Mouse (Mus musculus): ENCODE measurements around the gene Rasal1. TPM values are rescaled to one million over a fixed set of nuclear protein-coding genes. Genes with fewer than 3 reads are reported as not detected.
A peak's percentile ranks its signal among the peaks of the same experiment; 100 is the strongest.

Gene Rasal1
- polyA plus RNA-seq, 1 experiment, result not detected

DNA sequence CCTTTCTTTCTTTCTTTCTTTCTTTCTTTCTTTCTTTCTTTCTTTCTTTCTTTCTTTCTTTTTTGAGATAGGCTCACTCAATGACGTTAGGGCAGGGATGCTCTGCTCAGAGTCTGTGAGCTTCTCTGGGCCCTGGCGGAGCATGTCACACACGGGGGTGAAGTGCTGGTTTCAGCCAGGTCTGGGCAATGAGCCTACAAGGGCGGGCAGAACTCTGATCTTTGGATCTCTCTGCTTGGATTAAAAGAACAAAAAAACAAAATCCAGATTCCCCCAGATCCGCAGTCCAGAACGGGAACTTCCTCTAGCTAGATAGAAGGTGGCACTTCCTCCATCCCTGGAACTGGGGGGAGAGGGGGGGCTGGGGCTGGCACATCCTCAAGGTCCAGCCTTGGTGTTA, 2.8 kb upstream of the Rasal1 start:
- peaks cover 25% of the 10 kb centered on the region for H3K4me1 ChIP-seq (ENCODE audit: control insufficient read depth, insufficient read depth, low read length)
- no peak overlapping the region for H3K27ac ChIP-seq (ENCODE audit: insufficient read depth, low read depth, low read length)
- 29% methylated on average over 6 of the region's 6 CpGs for WGBS
- no peak overlapping the region for H3K4me3 ChIP-seq (ENCODE audit: insufficient read depth, low read depth, low read length)
- TF ChIP-seq POLR2A (IDR thresholded peaks at IDR 0.05; ENCODE audit: insufficient read depth, low read depth, low read length) (no peak), CTCF (IDR thresholded peaks at IDR 0.05; ENCODE audit: insufficient read depth, low read depth, low read length) (no peak)

GRCm38 (mm10) chr5:120647361-120647760, 1.3 kb upstream of the Rasal1 start:
- Histone ChIP-seq H3K27ac (ENCODE audit: insufficient read depth, low read depth, low read length) (no peak overlapping the region), H3K4me1 (ENCODE audit: control insufficient read depth, insufficient read depth, low read length) (peaks cover 25% of the 10 kb centered on the region), H3K4me3 (ENCODE audit: insufficient read depth, low read depth, low read length) (no peak overlapping the region)
- TF ChIP-seq POLR2A (IDR thresholded peaks at IDR 0.05; ENCODE audit: insufficient read depth, low read depth, low read length) (no peak), CTCF (IDR thresholded peaks at IDR 0.05; ENCODE audit: insufficient read depth, low read depth, low read length) (no peak)
- whole genome bisulfite sequencing, result 77% methylated on average over 4 of the region's 4 CpGs

DNA sequence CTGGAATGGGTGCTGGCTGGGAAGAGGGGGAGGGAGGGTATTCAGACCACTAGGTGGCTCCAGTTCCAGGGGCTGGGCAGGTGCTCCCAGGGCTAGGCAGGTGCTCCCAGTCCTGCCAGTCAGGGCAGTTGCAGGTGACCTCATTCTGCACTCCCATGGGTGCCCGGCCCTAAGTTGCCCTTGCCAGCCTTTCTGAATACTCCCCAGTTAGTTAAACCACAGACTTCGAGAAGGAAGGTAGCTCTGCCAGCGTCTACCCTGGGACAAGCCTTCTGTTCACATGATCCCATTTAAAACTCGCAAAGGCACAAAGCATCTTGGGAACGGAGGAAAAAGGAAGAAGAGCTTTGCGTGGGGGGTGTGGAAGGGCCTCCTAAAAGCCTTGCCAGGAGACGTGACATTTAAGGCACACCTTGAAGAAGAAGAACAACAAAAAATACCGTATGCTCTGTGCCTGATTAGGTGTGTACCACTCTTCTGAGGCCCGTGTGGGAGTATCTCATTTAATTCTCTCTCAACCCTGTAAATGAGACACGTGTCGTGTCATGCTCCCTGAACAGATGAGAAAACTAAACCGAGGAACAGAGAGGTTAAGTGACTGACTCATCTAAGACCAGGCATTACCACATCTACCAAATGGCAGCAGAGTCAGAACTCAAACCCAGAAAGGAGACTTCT, 659 bp upstream of the Rasal1 start:
- Histone ChIP-seq H3K27ac (ENCODE audit: insufficient read depth, low read depth, low read length) (peak overlapping the region; percentile 27; the same call in 1 of the 2 replicates), H3K4me3 (ENCODE audit: insufficient read depth, low read depth, low read length) (no peak overlapping the region), H3K4me1 (ENCODE audit: control insufficient read depth, insufficient read depth, low read length) (peaks cover 28% of the 10 kb centered on the region)
- TF ChIP-seq POLR2A (IDR thresholded peaks at IDR 0.05; ENCODE audit: insufficient read depth, low read depth, low read length) (no peak), CTCF (IDR thresholded peaks at IDR 0.05; ENCODE audit: insufficient read depth, low read depth, low read length) (no peak)
- WGBS, result 23% methylated on average over 12 of the region's 12 CpGs

DNA sequence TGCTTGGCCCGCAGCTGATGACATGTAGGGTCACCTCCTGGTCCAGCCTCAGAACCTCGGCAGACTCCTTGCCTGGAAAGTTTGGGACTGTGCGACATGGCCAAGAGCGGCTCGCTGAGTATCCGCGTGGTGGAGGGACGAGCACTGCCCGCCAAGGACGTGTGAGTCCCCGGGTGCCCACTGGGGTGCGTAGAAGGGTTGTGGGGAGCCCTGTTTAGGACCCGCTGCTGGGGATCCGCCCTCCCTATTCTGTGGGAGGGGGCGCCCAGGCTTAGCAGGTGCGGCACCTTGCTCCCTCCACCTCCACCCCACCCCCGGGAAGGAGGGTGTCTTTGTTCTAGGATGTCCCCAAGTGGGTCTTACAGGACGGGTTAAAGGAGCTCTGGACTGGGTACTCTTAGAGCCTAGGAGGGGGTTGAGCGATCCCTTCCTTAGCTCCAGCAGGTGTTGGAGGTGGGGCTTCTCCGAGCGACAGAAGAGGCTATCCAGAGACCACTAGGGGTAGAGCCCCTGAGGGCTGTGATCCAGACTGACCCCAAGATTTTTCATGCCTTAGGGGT, 842 bp downstream of the Rasal1 start:
- peak overlapping the region; percentile 45 for H3K4me3 ChIP-seq (ENCODE audit: insufficient read depth, low read depth, low read length)
- 3% methylated on average over 21 of the region's 21 CpGs for WGBS
- peaks cover 25% of the 10 kb centered on the region for H3K4me1 ChIP-seq (ENCODE audit: control insufficient read depth, insufficient read depth, low read length)
- H3K27ac ChIP-seq (ENCODE audit: insufficient read depth, low read depth, low read length), result no peak overlapping the region
- TF ChIP-seq POLR2A (IDR thresholded peaks at IDR 0.05; ENCODE audit: insufficient read depth, low read depth, low read length) (no peak), CTCF (IDR thresholded peaks at IDR 0.05; ENCODE audit: insufficient read depth, low read depth, low read length) (no peak)

- Histone ChIP-seq H3K27ac (ENCODE audit: insufficient read depth, low read depth, low read length) (no peak overlapping the region), H3K4me1 (ENCODE audit: control insufficient read depth, insufficient read depth, low read length) (peaks cover 25% of the 10 kb centered on the region), H3K4me3 (ENCODE audit: insufficient read depth, low read depth, low read length) (peak overlapping the region; percentile 45; the same call in 1 of the 2 replicates)
- 26% methylated on average over 13 of the region's 13 CpGs for WGBS
- TF ChIP-seq POLR2A (IDR thresholded peaks at IDR 0.05; ENCODE audit: insufficient read depth, low read depth, low read length), result no peak
Observed at GRCm38 (mm10) chr5:120649938-120650337, 1.3 kb downstream of the Rasal1 start.

- peaks cover 25% of the 10 kb centered on the region for H3K4me1 ChIP-seq (ENCODE audit: control insufficient read depth, insufficient read depth, low read length)
- WGBS, result 87% methylated on average over 5 of the region's 5 CpGs
- H3K27ac ChIP-seq (ENCODE audit: insufficient read depth, low read depth, low read length), result no peak overlapping the region
Observed at GRCm38 (mm10) chr5:120651230-120651629, 2.6 kb downstream of the Rasal1 start.

GRCm38 (mm10) chr5:120652915-120653701, 4.5 kb downstream of the Rasal1 start:
- Histone ChIP-seq H3K4me3 (ENCODE audit: insufficient read depth, low read depth, low read length) (no peak overlapping the region), H3K27ac (ENCODE audit: insufficient read depth, low read depth, low read length) (no peak overlapping the region), H3K4me1 (ENCODE audit: control insufficient read depth, insufficient read depth, low read length) (peaks cover 20% of the 10 kb centered on the region)
- TF ChIP-seq POLR2A (IDR thresholded peaks at IDR 0.05; ENCODE audit: insufficient read depth, low read depth, low read length) (no peak), CTCF (IDR thresholded peaks at IDR 0.05; ENCODE audit: insufficient read depth, low read depth, low read length) (no peak)
- 76% methylated on average over 28 of the region's 28 CpGs for WGBS

More at GRCm38 (mm10) chr5:120651230-120651629, 2.6 kb downstream of the Rasal1 start:
- TF ChIP-seq POLR2A (IDR thresholded peaks at IDR 0.05; ENCODE audit: insufficient read depth, low read depth, low read length) (no peak), CTCF (IDR thresholded peaks at IDR 0.05; ENCODE audit: insufficient read depth, low read depth, low read length) (no peak)
- no peak overlapping the region for H3K4me3 ChIP-seq (ENCODE audit: insufficient read depth, low read depth, low read length)

DNA sequence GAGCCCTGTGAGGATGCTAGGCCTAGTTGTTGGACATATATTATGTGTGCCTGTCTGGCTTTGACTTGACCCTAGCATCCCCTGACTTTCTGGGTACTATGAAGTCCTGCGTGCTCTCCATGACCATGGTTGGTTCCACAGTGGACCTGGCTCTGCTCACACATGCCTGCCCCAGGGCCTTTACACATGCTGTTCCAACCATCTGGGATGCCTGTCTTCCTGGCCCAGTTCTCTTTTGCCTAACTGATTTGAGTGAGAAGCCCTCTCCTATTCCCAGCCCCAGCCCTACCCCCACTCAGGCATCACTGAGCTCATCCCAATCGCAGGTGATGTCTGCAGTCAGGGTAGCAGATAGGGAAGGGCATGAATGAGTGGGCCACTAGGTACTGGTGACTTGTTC, 5.3 kb downstream of the Rasal1 start:
- no peak for TF ChIP-seq POLR2A (IDR thresholded peaks at IDR 0.05; ENCODE audit: insufficient read depth, low read depth, low read length)
- TF ChIP-seq CTCF (IDR thresholded peaks at IDR 0.05; ENCODE audit: insufficient read depth, low read depth, low read length), result no peak
- no peak overlapping the region for H3K27ac ChIP-seq (ENCODE audit: insufficient read depth, low read depth, low read length)
- no peak overlapping the region for H3K4me3 ChIP-seq (ENCODE audit: insufficient read depth, low read depth, low read length)
- WGBS, result 87% methylated on average over 2 of the region's 2 CpGs
- H3K4me1 ChIP-seq (ENCODE audit: control insufficient read depth, insufficient read depth, low read length), result peaks cover 15% of the 10 kb centered on the region

DNA sequence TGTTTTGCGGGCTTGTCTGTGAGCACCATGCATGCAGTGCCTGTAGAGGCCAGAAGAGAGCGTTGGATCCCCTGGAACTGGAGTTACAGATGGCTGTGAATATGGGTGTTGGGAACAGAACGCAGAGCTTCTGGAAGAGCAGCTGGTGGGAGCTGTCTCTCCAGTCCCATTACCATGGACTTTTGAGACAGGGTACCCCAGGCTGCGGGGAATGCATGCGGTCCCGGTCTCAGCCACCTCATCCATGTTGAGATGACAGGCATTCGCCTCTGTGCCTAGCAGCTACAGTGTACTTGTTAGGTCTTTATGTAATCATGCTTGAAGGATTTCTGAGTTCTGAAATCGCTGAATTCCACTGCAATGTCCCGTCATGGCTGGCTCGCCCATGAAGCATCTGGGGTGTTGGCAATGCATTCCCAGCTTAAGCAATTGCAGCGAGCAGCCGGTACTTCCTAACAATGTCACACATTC, 7.7 kb downstream of the Rasal1 start:
- H3K4me1 ChIP-seq (ENCODE audit: control insufficient read depth, insufficient read depth, low read length), result peaks cover 14% of the 10 kb centered on the region; the same call in 1 of the 2 replicates
- 83% methylated on average over 12 of the region's 12 CpGs for WGBS
- TF ChIP-seq POLR2A (IDR thresholded peaks at IDR 0.05; ENCODE audit: insufficient read depth, low read depth, low read length) (no peak), CTCF (IDR thresholded peaks at IDR 0.05; ENCODE audit: insufficient read depth, low read depth, low read length) (no peak)
- no peak overlapping the region for H3K27ac ChIP-seq (ENCODE audit: insufficient read depth, low read depth, low read length)
- H3K4me3 ChIP-seq (ENCODE audit: insufficient read depth, low read depth, low read length), result no peak overlapping the region

Measured in olfactory bulb, adult 2 months (tissue).